Mouse (Mus musculus) 3T3-L1 (cell line): Measurements from ENCODE around the gene Rnd1.

Experiments
- DNase-seq: peaks from one replicate; pipeline ENCODE4 v3.0.0-alpha.2; 2015; ENCODE audit warnings: low read depth, low spot score

Rnd1 gene

DNA sequence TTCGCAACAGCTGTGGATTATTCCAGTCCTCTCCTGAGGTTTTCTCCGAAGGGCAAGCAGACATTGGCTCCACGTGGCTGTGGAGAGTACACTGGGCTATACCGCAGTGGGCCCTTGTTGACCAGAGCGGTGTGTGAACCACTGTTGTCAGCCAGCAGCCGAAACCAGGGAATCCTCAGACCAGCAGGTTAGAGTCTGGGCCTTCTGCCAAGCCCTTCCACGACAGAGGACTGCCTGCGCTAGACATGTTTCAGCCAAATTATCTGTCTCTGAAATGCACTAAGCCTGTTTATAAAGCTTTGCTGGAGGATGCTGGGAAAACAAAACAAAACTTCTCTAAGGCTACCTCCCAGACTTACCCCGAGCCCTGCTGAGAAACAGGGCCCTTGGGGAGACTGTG lies 62.7 kb downstream of the Rnd1 start:
- DNase-seq: no peak
